Mouse (Mus musculus) CH12.LX (cell line): Measurements from ENCODE around the gene Gkn2.

ENCODE experiments used
- CTCF ChIP-seq, 2 experiments: IDR thresholded peaks in 1 of 2; conservative IDR thresholded peaks in 1 of 2; 2 replicates each; pipeline ENCODE4 v1.5.1; 2011 to 2012; ENCODE audit warnings: low read depth in 2 of 2, low read length in 2 of 2, improper control_type of control experiment in 1 of 2, inconsistent platforms in 1 of 2, mild to moderate bottlenecking in 1 of 2, moderate library complexity in 1 of 2
- ELF1 ChIP-seq: IDR thresholded peaks from 2 replicates; pipeline ENCODE4 v1.6.1; 2014; ENCODE audit warnings: low read depth, mild to moderate bottlenecking, inconsistent platforms, low read length, improper control_type of control experiment
- ETS1 ChIP-seq: conservative IDR thresholded peaks from 2 replicates; pipeline ENCODE4 v1.6.1; 2012; ENCODE audit warnings: low read depth, mild to moderate bottlenecking, inconsistent platforms, low read length, improper control_type of control experiment, moderate library complexity
- HCFC1 ChIP-seq: IDR thresholded peaks from 2 replicates; pipeline ENCODE4 v1.6.1; 2012; ENCODE audit warnings: low read depth, mild to moderate bottlenecking, inconsistent platforms, low read length, improper control_type of control experiment
- JUND ChIP-seq: conservative IDR thresholded peaks from 2 replicates; pipeline ENCODE4 v1.6.1; 2011; ENCODE audit warnings: low read depth, low read length, improper control_type of control experiment
- MAFK ChIP-seq: IDR thresholded peaks from 2 replicates; pipeline ENCODE4 v1.6.1; 2011; ENCODE audit warnings: low read length, improper control_type of control experiment; ENCODE audit not compliant: insufficient replicate concordance
- MAX ChIP-seq: IDR thresholded peaks from 2 replicates; pipeline ENCODE4 v1.6.1; 2011; ENCODE audit warnings: low read length, improper control_type of control experiment
- NELFE ChIP-seq: IDR thresholded peaks from 2 replicates; pipeline ENCODE4 v1.6.1; 2011; ENCODE audit warnings: low read depth, low read length, improper control_type of control experiment
- POLR2A ChIP-seq: IDR thresholded peaks from 2 replicates; pipeline ENCODE4 v1.6.1; 2011; ENCODE audit warnings: low read depth, mild to moderate bottlenecking, improper control_type of control experiment, low read length
- POLR2AphosphoS2 ChIP-seq: IDR thresholded peaks from 2 replicates; pipeline ENCODE4 v1.6.1; 2011; ENCODE audit warnings: low read depth, low read length, improper control_type of control experiment

DNA sequence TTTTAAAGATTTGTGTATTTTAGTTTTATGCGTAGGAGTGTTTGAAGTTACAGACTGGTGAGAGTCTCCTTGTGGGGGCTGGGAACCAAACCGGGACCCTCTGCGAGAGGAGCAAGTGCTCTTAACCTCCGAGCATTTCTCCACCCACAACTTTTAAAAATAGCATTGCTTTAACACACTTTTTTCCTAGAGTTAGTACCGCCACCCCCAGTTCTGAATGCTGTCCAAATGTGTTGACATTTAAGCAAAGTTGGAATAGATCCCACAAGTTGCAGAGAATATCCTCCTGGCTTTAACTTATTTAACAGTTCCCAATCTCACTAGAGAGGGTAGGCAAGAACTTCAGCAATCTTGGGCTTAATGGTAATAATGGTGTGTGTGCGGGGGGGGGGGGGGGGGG is 11.6 kb downstream of the Gkn2 start:
- TF ChIP-seq MAX, result no peak
- TF ChIP-seq ELF1, result no peak
- TF ChIP-seq POLR2AphosphoS2, result no peak
- no peak for TF ChIP-seq ETS1
- no peak for TF ChIP-seq POLR2A
- no peak for TF ChIP-seq CTCF (conservative IDR thresholded peaks at IDR 0.05 in 1 of 2, IDR thresholded peaks at IDR 0.05 in 1 of 2; ENCODE audit: low read depth in 2 of 2, low read length in 2 of 2)
- TF ChIP-seq NELFE, result no peak
- TF ChIP-seq MAFK, result no peak
- TF ChIP-seq JUND, result no peak
- no peak for TF ChIP-seq HCFC1
